Mouse (Mus musculus): ENCODE measurements around the gene Alg11. TPM values are rescaled to one million over a fixed set of nuclear protein-coding genes. Genes with fewer than 3 reads are reported as not detected.

Alg11 gene
- 44.7 and 55.4 TPM in 2 replicates for total RNA-seq (2012; rRNA removed)

DNA sequence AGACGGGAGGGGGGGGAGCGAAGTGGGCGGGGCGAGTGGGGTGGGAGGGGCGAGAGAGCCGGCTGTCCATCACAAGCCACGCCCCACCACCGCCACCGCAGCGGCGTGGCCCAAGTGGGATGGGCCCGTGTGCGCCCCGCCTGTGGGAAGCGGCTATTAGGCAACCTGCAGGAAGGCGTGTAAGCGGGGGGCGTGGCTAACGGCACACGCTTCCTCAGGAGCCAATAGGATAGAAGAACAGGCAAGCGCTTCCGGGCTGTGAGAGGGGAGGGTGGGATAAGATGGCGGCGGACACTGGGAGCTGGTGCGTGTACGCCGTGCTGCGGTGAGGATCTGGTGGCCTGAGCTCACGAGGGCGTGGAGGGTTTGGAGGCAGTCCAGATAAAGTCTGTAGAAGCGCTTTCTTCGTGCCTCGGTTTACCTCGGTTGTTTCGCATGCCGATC lies at the start of gene Alg11:
TSS of gene Alg11 (plus strand) at position 276 of the 444 bp plus-strand sequence.
- DNase-seq (ENCODE audit: low read depth, low spot score), result peak; percentile 98
- H3K27ac ChIP-seq (ENCODE audit: insufficient read depth, low read depth, low read length, poor library complexity, severe bottlenecking), result no peak within 1 kb of the TSS
- H3K9ac ChIP-seq (ENCODE audit: insufficient read depth, low read depth, low read length, poor library complexity, severe bottlenecking), result peak within 1 kb of the TSS; percentile 82
- TF ChIP-seq HCFC1 (IDR thresholded peaks at IDR 0.05; ENCODE audit: borderline replicate concordance, insufficient read depth, low read length), result peak; percentile 64; the same call in 1 of the 2 replicates
- no peak for TF ChIP-seq ZC3H11A (IDR thresholded peaks at IDR 0.05; ENCODE audit: borderline replicate concordance, low read depth, low read length)
- in situ Hi-C loops (cut with MboI; ENCODE audit: low sequenced_read_pairs in 2 of 2, unreplicated experiment in 2 of 2), result no loop called here
- peaks cover 7% of the 10 kb centered on the region; the same call in 1 of the 2 replicates for H3K36me3 ChIP-seq (ENCODE audit: control insufficient read depth, insufficient read depth, low read length, poor library complexity, severe bottlenecking)
- H3K4me3 ChIP-seq (ENCODE audit: insufficient read depth in 1 of 2, low read depth in 1 of 2, low read length in 2 of 2, poor library complexity in 1 of 2, severe bottlenecking in 1 of 2), result peak within 1 kb of the TSS; percentile 90 to 100
- peaks cover 0 to 3% of the 10 kb centered on the region in 2 experiments; a peak in 2 of 4 replicates for H3K4me1 ChIP-seq (ENCODE audit: control insufficient read depth in 2 of 2, insufficient read depth in 2 of 2, low read length in 2 of 2, poor library complexity in 1 of 2)
- no peaks in the 10 kb centered on the region for H3K9me3 ChIP-seq (ENCODE audit: control insufficient read depth, insufficient read depth, low read depth, low read length)

DNA sequence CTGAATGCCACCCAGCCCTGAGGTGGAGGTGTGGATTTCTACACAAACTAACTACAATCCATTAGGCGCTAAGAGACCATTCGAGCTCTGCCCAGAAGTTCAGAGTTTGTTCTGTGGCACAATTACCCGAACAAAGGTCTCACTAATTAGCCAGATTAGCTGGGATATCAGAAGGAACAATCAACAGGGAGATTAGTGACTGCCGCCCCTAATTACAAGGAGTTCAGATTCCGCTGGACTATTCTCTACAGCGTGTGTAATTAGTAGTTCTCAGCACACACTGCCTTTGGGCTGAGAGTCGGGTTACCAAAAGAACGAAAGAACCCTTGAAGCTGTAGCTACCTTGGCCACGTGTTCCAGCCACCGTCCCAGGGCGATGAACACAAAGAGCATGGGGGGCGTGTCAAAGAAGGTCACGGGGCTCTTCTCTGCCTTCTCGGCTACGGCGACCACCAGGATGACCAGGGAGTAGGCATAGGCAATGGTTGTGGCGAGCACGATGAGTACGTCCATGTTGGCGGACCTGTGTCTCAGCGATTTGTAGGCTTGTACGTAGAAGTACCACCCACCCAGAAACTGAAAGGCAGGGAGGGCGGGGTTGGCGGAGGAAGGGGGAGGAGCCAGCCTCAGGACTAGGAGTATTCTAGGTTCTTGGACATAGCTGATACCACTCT lies 47.4 kb upstream of the Alg11 start:
- Histone ChIP-seq H3K36me3 (ENCODE audit: control insufficient read depth, insufficient read depth, low read length, poor library complexity, severe bottlenecking) (no peaks in the 10 kb centered on the region), H3K9ac (ENCODE audit: insufficient read depth, low read depth, low read length, poor library complexity, severe bottlenecking) (no peak overlapping the region), H3K27ac (ENCODE audit: insufficient read depth, low read depth, low read length, poor library complexity, severe bottlenecking) (no peak overlapping the region), H3K4me3 (ENCODE audit: insufficient read depth in 1 of 2, low read depth in 1 of 2, low read length in 2 of 2, poor library complexity in 1 of 2, severe bottlenecking in 1 of 2) (peak overlapping the region; percentile 44 to 56; a peak in 3 of 4 replicates), H3K4me1 (ENCODE audit: control insufficient read depth in 2 of 2, insufficient read depth in 2 of 2, low read length in 2 of 2, poor library complexity in 1 of 2) (peaks cover 3% of the 10 kb centered on the region in 2 experiments; a peak in 2 of 4 replicates), H3K9me3 (ENCODE audit: control insufficient read depth, insufficient read depth, low read depth, low read length) (no peaks in the 10 kb centered on the region)
- no peak for TF ChIP-seq ZC3H11A (IDR thresholded peaks at IDR 0.05; ENCODE audit: borderline replicate concordance, low read depth, low read length)
- TF ChIP-seq ZNF384 (IDR thresholded peaks at IDR 0.05; ENCODE audit: low read depth, low read length), result no peak
- TF ChIP-seq MAFK (IDR thresholded peaks at IDR 0.05; ENCODE audit: insufficient read depth, low read depth, low read length), result no peak
- no peak for TF ChIP-seq HCFC1 (IDR thresholded peaks at IDR 0.05; ENCODE audit: borderline replicate concordance, insufficient read depth, low read length)
- no peak for TF ChIP-seq CHD2 (IDR thresholded peaks at IDR 0.05; ENCODE audit: low read depth, low read length)
- DNase-seq (ENCODE audit: low read depth, low spot score), result peak; percentile 31
- in situ Hi-C loops (cut with MboI; ENCODE audit: low sequenced_read_pairs in 2 of 2, unreplicated experiment in 2 of 2), result no loop called here

DNA sequence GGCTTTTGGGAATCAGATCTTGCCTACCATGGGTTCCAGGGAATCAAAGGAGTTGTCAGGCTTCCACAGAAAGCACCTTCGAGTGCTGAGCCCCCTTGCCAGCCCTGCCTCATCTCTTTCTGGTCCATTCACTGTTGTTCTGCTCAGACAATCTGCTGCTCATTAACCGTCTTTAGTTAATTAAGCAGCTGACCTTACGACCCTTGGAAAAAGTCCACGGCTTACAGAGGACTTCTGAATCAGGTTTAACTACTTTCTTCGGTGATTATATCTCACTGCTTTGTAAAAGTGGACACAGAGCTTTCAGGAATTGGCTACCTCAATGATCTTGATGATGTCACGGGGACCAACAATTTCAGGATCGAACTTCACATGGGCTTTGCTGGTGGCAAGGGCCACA lies 42.8 kb upstream of the Alg11 start:
- H3K4me3 ChIP-seq (ENCODE audit: insufficient read depth in 1 of 2, low read depth in 1 of 2, low read length in 2 of 2, poor library complexity in 1 of 2, severe bottlenecking in 1 of 2), result no peak overlapping the region
- no peak overlapping the region for H3K27ac ChIP-seq (ENCODE audit: insufficient read depth, low read depth, low read length, poor library complexity, severe bottlenecking)
- peaks cover 3% of the 10 kb centered on the region in 2 experiments; a peak in 2 of 4 replicates for H3K4me1 ChIP-seq (ENCODE audit: control insufficient read depth in 2 of 2, insufficient read depth in 2 of 2, low read length in 2 of 2, poor library complexity in 1 of 2)
- no peak for DNase-seq (ENCODE audit: low read depth, low spot score)
- H3K9ac ChIP-seq (ENCODE audit: insufficient read depth, low read depth, low read length, poor library complexity, severe bottlenecking), result no peak overlapping the region
- in situ Hi-C loops (cut with MboI; ENCODE audit: low sequenced_read_pairs in 2 of 2, unreplicated experiment in 2 of 2), result no loop called here
- no peaks in the 10 kb centered on the region for H3K9me3 ChIP-seq (ENCODE audit: control insufficient read depth, insufficient read depth, low read depth, low read length)
- no peak for TF ChIP-seq ZC3H11A (IDR thresholded peaks at IDR 0.05; ENCODE audit: borderline replicate concordance, low read depth, low read length)
- no peaks in the 10 kb centered on the region for H3K36me3 ChIP-seq (ENCODE audit: control insufficient read depth, insufficient read depth, low read length, poor library complexity, severe bottlenecking)

DNA sequence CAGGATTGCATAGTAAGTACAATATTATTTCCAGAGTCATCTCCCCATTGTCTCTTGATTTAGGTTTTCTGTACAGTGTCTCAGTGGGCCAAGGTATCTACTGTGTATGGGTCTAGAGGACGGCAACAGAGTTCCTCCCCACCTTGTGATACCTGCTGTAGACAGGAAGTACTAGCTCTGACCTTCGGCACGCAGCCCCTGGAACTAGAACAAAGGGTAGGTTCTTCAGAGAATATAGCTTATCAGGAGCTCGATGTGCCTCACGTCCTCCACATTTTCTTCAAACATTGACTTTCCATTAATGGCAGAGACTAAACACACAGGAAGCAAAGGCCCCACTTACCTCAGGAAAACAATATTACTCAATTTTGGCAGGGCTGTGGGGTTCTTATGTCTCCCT lies 41.0 kb upstream of the Alg11 start:
- H3K9ac ChIP-seq (ENCODE audit: insufficient read depth, low read depth, low read length, poor library complexity, severe bottlenecking), result no peak overlapping the region

DNA sequence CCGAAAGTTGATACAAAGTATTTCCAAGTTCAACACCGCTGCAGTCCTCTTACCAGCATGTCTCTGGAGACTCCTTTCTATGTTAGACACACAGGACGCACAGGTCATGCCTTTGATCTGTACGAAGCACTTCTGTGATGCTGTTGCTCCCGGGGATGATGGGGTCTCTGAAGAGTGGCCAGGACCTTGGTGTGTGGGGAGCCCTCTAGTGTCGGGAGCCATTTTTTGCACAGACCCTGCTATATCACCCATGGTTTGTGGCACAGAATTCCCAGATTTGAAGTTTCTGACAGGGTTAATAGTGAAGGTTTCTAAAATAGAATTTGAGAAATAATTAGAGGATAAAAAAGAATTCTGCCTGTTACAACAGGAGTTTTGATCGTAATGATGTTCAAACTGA lies 38.3 kb upstream of the Alg11 start:
- Histone ChIP-seq H3K36me3 (ENCODE audit: control insufficient read depth, insufficient read depth, low read length, poor library complexity, severe bottlenecking) (no peaks in the 10 kb centered on the region), H3K27ac (ENCODE audit: insufficient read depth, low read depth, low read length, poor library complexity, severe bottlenecking) (no peak overlapping the region), H3K9me3 (ENCODE audit: control insufficient read depth, insufficient read depth, low read depth, low read length) (no peaks in the 10 kb centered on the region), H3K4me3 (ENCODE audit: insufficient read depth in 1 of 2, low read depth in 1 of 2, low read length in 2 of 2, poor library complexity in 1 of 2, severe bottlenecking in 1 of 2) (no peak overlapping the region), H3K9ac (ENCODE audit: insufficient read depth, low read depth, low read length, poor library complexity, severe bottlenecking) (no peak overlapping the region), H3K4me1 (ENCODE audit: control insufficient read depth in 2 of 2, insufficient read depth in 2 of 2, low read length in 2 of 2, poor library complexity in 1 of 2) (no peaks in the 10 kb centered on the region)
- in situ Hi-C loops (cut with MboI; ENCODE audit: low sequenced_read_pairs in 2 of 2, unreplicated experiment in 2 of 2), result no loop called here
- TF ChIP-seq CHD2 (IDR thresholded peaks at IDR 0.05; ENCODE audit: low read depth, low read length) (no peak), ZNF384 (IDR thresholded peaks at IDR 0.05; ENCODE audit: low read depth, low read length) (no peak), ZC3H11A (IDR thresholded peaks at IDR 0.05; ENCODE audit: borderline replicate concordance, low read depth, low read length) (no peak), HCFC1 (IDR thresholded peaks at IDR 0.05; ENCODE audit: borderline replicate concordance, insufficient read depth, low read length) (no peak), MAFK (IDR thresholded peaks at IDR 0.05; ENCODE audit: insufficient read depth, low read depth, low read length) (no peak)
- no peak for DNase-seq (ENCODE audit: low read depth, low spot score)

More for the DNA sequence above, 41.0 kb upstream of the Alg11 start:
- Histone ChIP-seq H3K27ac (ENCODE audit: insufficient read depth, low read depth, low read length, poor library complexity, severe bottlenecking) (no peak overlapping the region), H3K4me1 (ENCODE audit: control insufficient read depth in 2 of 2, insufficient read depth in 2 of 2, low read length in 2 of 2, poor library complexity in 1 of 2) (no peaks in the 10 kb centered on the region), H3K9me3 (ENCODE audit: control insufficient read depth, insufficient read depth, low read depth, low read length) (no peaks in the 10 kb centered on the region), H3K4me3 (ENCODE audit: insufficient read depth in 1 of 2, low read depth in 1 of 2, low read length in 2 of 2, poor library complexity in 1 of 2, severe bottlenecking in 1 of 2) (no peak overlapping the region), H3K36me3 (ENCODE audit: control insufficient read depth, insufficient read depth, low read length, poor library complexity, severe bottlenecking) (no peaks in the 10 kb centered on the region)
- in situ Hi-C loops (cut with MboI; ENCODE audit: low sequenced_read_pairs in 2 of 2, unreplicated experiment in 2 of 2), result no loop called here
- no peak for DNase-seq (ENCODE audit: low read depth, low spot score)
- TF ChIP-seq HCFC1 (IDR thresholded peaks at IDR 0.05; ENCODE audit: borderline replicate concordance, insufficient read depth, low read length) (no peak), ZNF384 (IDR thresholded peaks at IDR 0.05; ENCODE audit: low read depth, low read length) (no peak), MAFK (IDR thresholded peaks at IDR 0.05; ENCODE audit: insufficient read depth, low read depth, low read length) (no peak)

All from ES-E14 (cell line).